Mouse (Mus musculus) gastrocnemius, postnatal 36 days (tissue): ENCODE measurements around the gene Tstd3. TPM values are rescaled to one million over a fixed set of nuclear protein-coding genes. Genes with fewer than 3 reads are reported as not detected.

Experiments
- DNase-seq, 2 experiments: peaks; one replicate each; pipeline ENCODE4 v3.0.0; 2022
- intact Hi-C: fragments of 180-260 bp; cut with DNase I; formaldehyde crosslinking; loops from one replicate; pipeline ENCODE4 v1.15.1; 2025
- long read RNA-seq, 2 experiments: library from polyadenylated mRNA; stranded (forward); transcript quantifications; one replicate each; pipeline ENCODE4 v2.0.0; 2021
- total RNA-seq, 2 experiments: library from RNA; stranded (reverse); gene quantifications; 2 replicates each; pipeline ENCODE4 v1.2.3; 2021

The Tstd3 gene
- total RNA-seq = 10 to 100 TPM; 11.1 to 11.4 TPM
- long read RNA-seq, experiment 1, transcript Tstd3-201 (4 exons, 1,588 nt) = major isoform, 21 of 24 reads
- long read RNA-seq, experiment 1, partial matches to known transcripts = 0 of 24 reads
- long read RNA-seq, experiment 1, other reads (novel, unspliced or antisense) = 3 of 24 reads
- long read RNA-seq, experiment 2, transcript Tstd3-201 (4 exons, 1,588 nt) = major isoform, 15 of 18 reads
- long read RNA-seq, experiment 2, partial matches to known transcripts = 0 of 18 reads
- long read RNA-seq, experiment 2, other reads (novel, unspliced or antisense) = 3 of 18 reads

DNA sequence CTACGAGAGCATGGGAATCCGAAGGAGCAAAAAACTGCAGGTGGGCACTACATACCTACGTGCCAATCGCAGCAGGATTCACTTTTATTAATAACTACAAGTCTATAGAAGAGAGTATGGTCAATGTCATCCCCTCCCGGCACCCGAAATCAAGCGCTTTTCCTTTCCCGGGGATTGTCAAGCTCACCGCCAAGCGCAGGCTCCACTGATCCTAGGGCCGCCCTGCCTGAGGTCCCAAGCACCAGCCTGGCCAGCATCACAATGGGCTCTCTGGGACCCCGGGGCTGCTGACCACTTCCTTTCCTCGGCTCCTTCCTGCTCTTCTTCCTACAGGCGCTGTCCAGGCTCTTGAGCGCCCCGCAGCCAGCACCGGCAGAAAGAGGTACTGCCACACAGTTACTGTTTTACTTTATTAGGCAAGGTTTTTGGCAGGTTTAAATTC lies at the start of gene Tstd3, which contains the start of gene Usp45:
Gene Tstd3 (minus strand): TSS at position 350 of the 442 bp plus-strand sequence.
Gene Usp45 (plus strand): TSS at position 294 of the 442 bp plus-strand sequence.
- peak; percentile 56 to 67 for DNase-seq
- intact Hi-C loops = loop anchor here (2.0 kb wide), 1 partner anchor 24 kb away; no protein-coding TSS in a partner anchor

- intact Hi-C loops = loop anchor here (10.0 kb wide), 1 partner anchor 269 kb away; no protein-coding TSS in a partner anchor
- DNase-seq = no peak
These were observed 47.0 kb upstream of the Tstd3 start for GRCm38 (mm10) chr4:21814029-21814428.

GRCm38 (mm10) chr4:21812635-21813034 lies 45.6 kb upstream of the Tstd3 start:
- intact Hi-C loops = loop anchor here (10.0 kb wide), 1 partner anchor 268 kb away; no protein-coding TSS in a partner anchor

GRCm38 (mm10) chr4:21810608-21811007 lies 43.6 kb upstream of the Tstd3 start:
- intact Hi-C loops = loop anchor here (10.0 kb wide), 1 partner anchor 266 kb away; no protein-coding TSS in a partner anchor
- DNase-seq = no peak

More at GRCm38 (mm10) chr4:21812635-21813034, 45.6 kb upstream of the Tstd3 start:
- DNase-seq = no peak

GRCm38 (mm10) chr4:21807204-21807603 lies 40.2 kb upstream of the Tstd3 start:
- no peak for DNase-seq
- intact Hi-C loops = no loop called here

- DNase-seq = no peak
- intact Hi-C loops = no loop called here
These were observed 34.6 kb upstream of the Tstd3 start for GRCm38 (mm10) chr4:21801620-21802019.

DNA sequence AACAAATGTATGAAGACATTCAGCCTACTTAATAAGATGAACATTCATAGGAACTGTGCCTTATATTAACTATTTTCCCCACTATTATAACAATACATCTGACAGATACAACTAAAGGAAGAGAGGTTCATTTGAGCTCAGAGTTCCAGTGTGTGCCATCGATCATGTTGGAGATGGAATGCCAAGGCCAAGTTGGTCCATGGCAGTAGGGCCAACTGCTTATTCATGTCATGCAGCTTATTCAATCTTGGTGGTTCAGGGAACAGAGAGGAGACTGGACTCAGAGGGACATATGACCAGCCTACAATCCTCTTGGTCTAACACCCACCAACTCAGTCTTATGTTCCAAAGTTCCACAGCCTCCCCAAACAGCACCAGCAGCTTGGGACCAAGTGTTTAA lies 34.0 kb upstream of the Tstd3 start:
- no peak for DNase-seq
- intact Hi-C loops = no loop called here

GRCm38 (mm10) chr4:21793631-21794030 lies 26.6 kb upstream of the Tstd3 start:
- intact Hi-C loops = no loop called here
- no peak for DNase-seq

DNA sequence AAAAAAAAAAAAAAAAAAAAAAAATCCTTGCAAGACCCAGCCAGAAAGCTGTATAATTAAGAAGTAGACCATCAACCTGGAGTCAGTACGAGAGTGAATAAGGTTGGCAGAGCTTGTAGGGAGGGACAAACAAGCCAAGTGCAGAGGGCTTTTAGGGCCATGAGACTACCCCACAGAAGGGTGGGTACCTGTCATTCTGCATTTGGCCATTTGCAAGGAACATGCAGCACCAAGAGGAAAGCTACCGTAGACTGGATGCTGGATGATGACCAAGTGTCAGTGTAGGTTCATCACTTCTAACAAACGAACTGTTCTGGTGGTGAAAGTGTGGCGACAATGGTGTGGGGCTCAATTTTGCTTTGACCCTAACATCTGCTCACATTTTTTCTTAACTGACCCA lies 22.8 kb upstream of the Tstd3 start:
- intact Hi-C loops = no loop called here
- DNase-seq = no peak

- DNase-seq = no peak
- intact Hi-C loops = no loop called here
These were observed 21.9 kb upstream of the Tstd3 start for GRCm38 (mm10) chr4:21788903-21789302.

DNA sequence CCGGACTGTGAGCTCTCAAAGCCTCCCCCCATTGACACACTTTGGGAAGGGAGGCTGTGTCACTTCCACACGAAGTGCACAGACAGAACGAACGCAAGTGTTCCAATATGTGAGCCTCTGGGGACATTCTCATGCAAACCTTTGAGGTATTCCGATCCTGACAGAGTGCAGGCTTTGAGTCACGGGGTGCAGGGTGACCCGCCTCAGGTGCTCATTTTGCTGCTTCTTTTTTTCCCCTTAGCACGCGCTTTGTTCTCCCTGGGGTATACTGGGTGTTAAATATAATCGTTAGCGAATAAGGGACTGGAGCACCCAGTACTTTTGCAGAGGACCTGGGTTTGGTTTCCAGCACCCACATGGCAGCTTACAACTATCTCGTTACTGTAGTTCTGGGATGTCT lies 19.3 kb upstream of the Tstd3 start:
- intact Hi-C loops = no loop called here
- DNase-seq = no peak

- intact Hi-C loops = no loop called here
- DNase-seq = no peak
These were observed 14.1 kb upstream of the Tstd3 start for GRCm38 (mm10) chr4:21780816-21781726.

GRCm38 (mm10) chr4:21776946-21777265 lies 9.9 kb upstream of the Tstd3 start:
- intact Hi-C loops = no loop called here
- DNase-seq = no peak

- peak; percentile 86 to 91 for DNase-seq
- intact Hi-C loops = no loop called here
These were observed 9.3 kb upstream of the Tstd3 start for GRCm38 (mm10) chr4:21776091-21776945.

DNA sequence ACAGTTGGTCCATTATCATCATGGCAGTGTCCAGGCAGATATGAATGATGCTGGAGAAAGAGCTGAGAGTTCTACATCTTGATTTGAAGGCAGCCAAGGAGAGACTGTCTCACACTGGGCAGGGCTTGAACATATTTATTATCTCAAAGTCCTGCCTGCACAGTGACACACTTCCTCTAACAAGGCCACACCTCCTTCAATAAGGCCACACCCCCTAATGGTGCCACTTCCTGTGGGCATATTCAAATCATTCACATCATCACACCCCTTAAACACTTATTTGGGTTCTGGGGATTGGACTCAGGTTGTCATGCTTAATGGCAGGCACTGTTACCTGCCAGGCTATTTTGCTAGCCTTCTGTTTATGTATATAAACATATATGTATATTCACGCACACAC lies 5.3 kb upstream of the Tstd3 start:
- intact Hi-C loops = no loop called here
- no peak for DNase-seq

- no peak for DNase-seq
- intact Hi-C loops = no loop called here
These were observed 4.1 kb upstream of the Tstd3 start for GRCm38 (mm10) chr4:21771064-21771463.

DNA sequence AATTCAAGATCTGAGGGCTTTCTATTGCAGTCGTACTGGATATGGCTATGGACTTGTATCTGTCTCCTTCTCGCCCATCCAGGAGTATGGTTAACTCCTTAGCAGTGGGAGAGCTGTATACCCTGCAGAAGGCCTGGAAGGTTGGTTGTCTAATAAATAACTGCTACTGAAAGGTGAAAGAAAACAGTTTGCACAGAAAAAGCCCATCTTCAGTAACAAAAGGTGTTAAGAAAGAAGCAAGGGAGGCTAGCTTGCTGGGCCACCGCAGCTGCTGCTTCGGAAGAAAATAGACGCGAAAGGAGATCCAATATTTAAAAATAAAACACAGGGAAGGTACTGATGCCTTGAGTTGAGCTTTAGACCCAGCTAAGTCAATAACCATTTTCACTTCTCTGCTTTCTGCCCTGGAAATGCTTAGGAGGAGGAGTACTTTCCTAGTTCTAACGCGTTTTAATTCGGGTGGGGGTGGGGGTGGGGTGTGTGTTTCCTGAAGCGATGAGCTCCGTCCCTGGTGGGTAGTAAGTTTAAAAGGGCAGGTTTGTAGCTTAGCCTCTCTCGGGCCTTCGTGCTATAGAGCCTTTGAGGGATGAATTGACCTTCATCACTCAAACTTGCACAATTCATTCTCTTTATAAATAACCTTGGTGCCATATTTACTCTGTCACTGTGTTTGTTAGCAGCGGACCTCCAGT lies 695 bp downstream of the Tstd3 start:
- no peak for DNase-seq
- intact Hi-C loops = loop anchor here (2.0 kb wide), 1 partner anchor 24 kb away; no protein-coding TSS in a partner anchor

DNA sequence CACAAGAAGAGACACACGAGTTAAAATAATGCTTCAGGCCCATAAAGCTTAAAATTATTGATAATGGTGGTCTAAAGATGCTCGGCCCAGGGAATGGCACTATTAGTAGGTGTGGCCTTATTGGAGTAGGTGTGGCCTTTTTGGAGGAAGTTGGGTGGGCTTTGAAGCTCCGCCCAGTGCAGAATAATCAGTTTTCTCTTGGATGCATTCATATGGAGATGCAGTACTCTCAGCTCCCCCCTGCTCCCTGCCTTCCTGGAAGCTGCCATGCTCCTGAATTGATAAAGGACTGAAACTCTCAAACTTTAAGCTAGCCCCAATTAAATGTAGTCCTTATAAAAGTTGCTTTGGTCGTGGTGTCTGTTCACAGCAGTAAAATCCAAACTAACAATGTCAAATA lies 3.2 kb downstream of the Tstd3 start:
- no peak for DNase-seq
- intact Hi-C loops = no loop called here

DNA sequence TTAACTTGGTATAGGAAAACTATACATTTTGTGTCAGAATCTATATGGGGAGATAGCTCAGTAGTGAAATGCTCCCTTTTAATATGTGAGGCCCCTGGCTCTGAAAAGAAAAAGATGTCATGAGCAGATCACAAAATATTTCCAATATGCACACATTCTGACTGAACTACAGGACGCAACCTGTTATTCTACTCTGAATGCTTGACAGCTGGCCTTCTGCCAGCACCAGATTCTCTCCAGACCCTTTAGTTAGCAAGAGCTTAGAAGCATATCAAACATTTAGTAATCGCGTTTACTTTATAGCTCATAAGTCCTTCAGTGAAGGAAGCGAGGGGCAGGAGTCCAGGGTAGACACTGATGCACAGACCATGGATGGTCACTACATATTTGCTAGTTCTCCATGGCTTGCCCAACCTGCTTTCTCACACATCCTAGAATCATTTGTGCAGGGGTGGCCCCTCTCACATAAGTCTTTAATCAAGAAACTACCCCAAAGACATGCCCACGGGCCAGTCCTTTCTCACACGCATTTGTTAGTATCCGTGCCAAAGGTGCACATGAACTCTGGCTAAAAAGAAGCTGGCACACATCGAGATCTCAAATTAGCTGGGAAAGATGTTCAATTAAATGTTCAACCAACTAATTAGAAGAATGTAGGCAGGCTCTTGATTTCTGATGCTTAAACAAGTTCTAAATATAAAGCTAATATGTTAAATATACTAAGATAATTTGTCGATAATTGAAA lies 5.4 kb downstream of the Tstd3 start:
- intact Hi-C loops = no loop called here
- DNase-seq = no peak
